Mouse (Mus musculus) retina, postnatal 7 days (tissue): ENCODE results near the gene Reep6.
"Not testable (repeated sequence)": the region's sequence is repeated elsewhere in the genome, so short reads cannot be mapped to it uniquely, and the experiment has no call there.

Experiments used
- DNase-seq: peaks from one replicate; pipeline ENCODE4 v3.0.0-alpha.2; 2012; ENCODE audit warnings: low read depth, low spot score

The Reep6 gene

DNA sequence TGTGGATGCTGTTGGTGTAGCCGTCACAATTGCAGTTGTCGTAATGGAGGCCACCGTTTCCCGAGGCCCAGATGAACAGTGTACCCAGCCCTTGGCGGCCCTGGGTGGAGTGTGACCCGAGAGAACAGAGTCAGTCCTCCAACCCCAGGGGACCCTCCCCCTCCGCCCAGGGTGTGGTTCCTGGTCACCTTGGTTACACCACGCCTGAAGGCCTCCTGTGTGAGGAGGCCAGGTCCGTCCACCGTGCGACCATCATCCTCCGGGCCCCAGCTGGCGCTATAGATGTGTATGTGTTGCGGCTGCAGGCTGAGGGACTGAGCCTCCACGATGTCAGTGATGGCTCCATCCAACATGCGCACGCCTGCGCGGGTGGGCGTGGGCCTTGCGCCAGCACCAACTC lies 4.7 kb upstream of the Reep6 start:
- no peak for DNase-seq

DNA sequence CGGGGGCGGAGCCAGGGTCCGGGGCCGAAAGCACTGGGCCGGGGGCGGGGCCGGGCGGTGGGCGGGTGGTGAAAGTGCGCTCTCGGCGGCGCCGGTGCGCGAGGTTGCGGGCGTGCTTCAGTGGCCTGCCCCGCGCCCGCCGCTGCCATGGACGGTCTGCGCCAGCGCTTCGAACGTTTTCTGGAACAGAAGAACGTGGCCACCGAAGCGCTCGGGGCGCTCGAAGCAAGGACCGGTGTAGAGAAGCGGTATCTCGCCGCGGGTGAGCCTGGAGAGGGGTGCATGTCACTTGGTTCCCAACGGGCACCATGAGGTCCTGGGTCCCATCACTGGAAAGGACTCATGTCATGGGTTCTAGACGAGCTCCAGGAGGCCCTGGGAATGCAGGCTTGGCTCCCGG lies 331 bp downstream of the Reep6 start:
- DNase-seq, result no peak

DNA sequence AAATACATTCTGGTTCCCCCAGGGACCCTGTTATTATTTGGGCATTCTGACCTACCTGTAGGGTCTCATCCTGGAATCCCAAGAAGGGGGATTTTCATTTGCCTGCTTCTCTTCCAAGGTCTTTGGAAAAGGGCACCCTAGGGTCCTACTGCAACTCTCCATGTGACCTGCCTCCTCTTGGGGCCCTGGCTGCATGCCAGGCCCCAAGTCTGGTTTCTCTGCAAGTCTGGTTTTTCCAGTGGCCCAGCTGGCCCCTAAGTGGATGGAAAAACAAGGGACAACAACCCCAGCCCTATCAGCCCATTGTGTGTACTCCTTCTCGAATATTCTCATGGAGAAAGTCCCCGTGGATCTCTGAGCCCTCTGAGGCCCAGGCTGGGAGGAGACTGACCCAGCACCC lies 1.1 kb downstream of the Reep6 start:
- no peak for DNase-seq

DNA sequence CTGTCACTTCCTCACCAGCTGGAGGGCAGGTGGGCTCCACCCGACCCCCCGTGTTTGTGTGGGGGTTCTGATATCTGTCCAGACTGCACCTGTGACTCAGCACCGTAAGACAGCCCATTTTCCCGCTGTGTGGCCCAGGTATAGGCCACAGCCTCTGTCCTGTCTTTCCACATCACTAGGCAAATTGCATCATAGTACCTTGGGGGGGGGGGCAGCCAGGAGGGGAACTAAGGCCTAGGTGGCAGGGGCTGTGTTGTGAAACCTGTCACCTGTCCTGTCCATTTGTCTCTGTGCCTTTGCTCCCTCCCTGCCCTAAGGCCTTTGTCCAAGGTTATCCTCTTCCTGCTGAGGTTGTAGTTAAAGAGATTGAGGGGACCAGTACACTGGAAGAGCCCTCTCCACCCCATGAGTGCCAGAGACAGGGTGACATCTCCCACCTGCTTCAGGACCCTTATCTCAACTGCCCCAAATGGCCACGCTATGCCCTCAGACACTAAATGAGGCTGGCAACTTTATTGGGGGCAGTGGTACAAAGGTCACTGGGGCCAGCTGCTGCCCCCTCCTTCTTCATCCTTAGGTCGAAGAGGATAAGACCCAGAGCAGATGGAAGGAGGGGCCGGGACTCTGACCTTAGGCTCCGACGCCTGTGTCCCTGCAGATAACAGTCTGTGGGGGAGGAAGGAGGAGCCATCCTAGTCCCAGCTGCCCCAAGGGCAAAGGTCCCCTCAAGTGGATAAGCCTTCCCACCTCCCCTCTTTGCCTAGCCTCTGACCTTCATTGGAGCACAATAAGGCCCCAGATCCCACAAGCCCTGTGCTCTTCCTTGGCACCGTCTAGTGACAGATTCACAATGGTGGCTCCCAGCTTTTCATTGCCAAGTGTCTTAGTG lies 2.1 kb downstream of the Reep6 start:
- DNase-seq, result peak; percentile 63

DNA sequence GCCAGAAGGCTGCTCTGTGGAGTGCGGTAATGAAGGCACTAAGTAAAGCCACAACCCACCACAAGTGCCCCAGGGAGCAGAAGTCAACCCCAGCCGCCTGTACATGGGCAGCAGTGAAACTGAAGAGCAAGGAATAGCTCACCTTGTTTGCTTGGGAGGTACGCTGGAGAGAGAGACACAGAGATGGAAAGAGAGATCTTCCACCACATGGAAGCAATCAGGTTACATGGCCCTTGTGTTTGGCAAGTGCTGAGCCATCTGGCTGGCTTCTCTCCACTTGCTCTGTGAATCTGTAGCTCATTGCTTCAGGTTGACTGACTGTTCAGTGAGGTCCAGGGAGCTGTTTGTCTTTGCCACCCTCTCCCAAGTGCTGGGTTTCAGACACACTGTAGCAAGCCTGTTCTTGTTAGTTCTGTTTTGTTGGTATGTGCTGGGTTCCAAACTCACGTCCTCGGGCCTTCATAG lies 2.8 kb downstream of the Reep6 start:
- no peak for DNase-seq

DNA sequence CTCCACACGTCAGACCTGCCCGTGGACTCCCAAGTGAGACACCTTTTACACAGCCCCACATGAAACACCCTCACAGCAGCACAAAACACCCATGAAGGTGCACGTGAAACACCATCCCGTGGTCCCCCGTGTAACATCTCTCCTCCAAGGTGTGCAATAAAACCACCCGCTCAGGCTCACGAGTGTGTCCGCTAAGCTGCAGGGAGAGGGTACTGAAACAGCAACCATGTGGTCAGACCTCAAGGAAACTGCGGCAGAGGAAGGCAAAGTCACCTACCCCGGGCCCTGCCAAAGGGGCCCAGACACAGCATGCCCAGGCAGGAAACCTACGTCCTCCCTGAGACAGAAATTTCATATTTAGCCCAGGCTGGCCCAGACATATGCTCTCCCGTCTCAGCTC lies 6.5 kb downstream of the Reep6 start:
- no peak for DNase-seq

DNA sequence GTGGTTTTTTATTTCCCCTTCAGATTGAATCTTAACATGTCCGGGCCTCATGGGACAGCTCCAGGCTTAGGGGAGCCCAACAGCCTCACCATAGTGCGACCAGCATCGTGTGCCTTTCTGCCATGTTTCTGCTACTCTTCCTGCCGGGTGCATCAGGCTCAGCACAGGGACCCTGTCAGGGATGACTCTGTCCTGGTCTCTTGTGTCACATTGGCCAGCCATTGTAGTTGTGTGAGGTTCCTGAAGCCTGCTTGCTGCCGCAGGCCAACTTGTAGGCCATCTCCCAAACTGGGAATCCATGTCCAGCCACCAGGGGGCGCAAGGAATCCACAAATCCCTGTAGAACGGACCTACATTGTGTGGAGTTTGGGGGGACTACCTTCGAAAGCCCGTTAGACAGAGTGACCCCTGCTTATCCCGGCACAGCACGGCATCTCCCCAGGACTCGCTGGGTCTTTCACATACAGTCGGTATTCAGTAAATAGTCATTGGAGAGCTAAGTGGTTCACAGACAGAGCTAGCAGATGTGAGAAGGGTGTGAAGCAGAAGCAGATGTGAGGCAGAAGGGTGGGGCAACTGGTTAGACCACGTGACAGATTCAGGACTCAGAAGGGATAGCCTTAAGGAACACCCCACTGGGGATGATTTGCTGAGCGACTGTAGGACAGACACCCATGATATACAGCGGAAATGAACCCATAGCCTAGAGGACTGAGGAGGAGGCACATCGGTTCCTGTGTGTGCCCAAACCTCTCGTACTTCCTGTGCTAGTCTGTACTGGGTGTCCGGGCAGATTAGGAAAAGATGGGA lies 10.4 kb downstream of the Reep6 start:
- peak; percentile 79 for DNase-seq

DNA sequence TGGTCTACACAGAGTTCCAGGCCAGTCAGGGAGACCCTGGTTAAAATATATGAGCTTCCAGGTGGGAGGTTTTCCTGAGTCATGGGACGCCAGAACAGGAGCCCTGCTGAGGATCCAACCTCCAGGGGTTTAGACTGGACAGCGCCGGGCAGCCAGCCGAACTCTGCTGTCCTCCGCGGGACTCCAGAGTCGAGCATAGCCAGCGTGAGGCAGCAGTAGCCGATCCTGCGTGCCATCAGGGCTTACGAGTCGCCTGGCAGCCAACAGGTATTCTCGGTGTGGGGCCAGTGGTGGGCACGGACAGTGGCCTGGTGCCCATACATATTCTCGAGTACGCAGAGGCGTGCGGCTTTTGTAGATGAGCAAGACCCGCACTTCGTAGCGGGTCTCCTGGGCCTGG lies 11.3 kb downstream of the Reep6 start:
- DNase-seq, result no peak

DNA sequence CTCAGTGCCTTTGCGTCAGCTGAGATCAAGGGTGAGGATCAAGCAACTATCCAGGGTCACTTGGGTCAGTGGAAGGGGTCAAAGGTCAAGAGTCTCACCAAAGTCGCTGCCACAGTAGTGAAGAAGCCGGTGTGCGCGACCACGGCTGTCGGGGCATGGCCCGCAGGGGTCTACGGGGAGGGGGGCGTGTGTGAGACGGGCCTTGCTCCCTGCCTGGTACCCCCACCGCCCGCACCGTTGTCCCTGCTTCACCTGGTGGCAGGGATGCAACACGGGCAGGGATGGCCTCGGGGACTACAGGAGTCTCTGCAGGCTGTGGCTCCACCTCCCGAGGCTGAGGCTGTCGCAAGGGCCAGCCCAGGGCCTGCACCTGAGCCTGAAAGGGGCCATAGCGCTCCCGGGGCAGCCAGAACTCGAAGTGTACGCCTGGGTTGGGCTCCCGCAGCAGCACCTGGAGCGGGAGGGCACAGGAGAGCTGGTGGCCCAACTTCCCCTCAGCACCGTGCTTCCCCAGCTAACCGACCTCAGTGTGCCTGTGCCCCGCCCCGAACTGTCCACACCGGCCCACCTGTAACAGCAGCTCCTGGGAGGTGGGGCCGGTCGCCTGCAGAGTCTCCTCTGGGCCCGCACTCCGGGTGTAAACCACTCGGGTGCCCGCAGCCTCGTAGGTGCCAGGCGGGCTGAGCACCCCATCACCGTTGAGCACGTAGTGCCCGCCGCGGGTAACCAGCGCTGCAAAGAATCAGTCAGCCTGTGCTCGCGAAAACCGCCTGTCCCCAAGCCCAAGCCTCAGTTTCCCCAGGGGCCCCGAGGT lies 11.9 kb downstream of the Reep6 start:
- no peak for DNase-seq

DNA sequence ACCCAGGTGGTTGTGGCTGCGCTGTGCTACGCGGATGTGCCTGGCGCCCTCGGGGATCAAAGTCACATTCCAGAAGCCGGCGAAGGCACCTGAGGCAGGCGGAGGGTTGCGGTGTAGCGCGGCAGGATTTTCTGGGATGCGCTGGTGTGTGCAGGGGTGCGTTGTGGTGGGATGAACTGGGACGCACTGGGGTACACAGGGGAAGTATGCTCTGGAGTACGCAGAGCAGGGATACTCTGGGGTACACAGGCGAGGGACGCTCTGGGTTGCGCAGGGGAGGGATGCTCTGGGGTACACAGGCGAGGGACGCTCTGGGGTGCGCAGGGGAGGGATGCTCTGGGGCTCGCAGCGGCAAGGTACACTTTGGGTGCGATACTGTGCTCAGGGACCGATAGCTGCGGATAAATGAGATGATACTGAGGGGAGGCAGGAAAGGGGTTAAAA lies 12.6 kb downstream of the Reep6 start:
- no peak for DNase-seq

DNA sequence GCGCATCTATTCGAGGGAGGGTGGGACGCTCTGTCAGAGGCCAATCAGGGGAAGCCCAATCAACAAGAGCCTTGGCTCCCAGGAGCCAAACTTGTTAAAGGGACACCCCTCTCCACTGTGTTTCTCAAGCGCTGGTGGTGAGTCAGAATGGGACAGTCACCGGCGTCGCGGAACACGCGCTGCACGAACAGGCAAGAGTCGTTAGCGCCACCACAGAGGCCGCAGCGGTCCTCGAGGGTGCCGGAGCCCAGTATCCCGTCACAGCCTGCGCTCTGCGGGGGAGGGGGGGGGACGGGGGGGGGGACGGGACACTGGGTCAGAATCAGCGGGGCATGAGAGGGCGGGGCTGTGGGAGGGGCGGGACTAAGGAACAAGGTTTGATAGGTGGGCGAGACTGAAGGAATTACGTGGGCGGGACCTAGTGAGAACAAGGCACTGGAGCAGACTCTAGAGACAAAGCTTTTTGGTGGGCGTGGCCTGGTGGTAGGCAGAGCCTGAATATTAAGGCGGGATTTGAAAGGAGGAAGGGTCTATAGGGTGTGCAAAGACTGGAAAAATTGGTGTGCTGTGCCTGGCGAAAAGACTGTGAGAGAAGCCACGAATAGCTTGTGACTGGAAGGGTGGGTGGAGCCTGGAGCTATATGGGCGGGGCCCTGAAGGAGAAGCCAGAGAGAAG lies 13.1 kb downstream of the Reep6 start:
- DNase-seq, result no peak

DNA sequence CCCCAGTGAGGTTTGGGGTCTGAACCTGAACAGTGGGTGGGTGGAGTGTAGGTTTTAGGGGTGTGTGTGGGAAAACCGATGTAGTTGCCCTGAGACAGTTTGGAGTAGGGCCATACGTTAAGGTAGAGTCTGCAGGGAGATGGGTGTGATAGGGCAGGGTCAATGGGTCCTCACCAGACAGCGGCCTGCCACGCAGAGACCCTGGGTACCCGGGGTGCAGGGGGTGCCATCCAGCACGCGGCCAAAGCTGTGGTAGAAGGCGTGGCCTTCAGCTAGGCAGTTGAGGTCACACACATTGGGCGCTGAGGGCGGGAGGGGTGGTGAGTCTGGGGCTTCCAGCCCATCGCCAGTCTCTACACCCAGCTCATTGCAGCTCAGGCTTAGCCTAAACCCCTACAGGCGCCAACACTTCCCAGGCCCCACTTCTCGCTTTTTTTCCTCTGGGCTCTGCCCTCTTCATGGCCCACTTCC lies 13.7 kb downstream of the Reep6 start:
- DNase-seq, result no peak

DNA sequence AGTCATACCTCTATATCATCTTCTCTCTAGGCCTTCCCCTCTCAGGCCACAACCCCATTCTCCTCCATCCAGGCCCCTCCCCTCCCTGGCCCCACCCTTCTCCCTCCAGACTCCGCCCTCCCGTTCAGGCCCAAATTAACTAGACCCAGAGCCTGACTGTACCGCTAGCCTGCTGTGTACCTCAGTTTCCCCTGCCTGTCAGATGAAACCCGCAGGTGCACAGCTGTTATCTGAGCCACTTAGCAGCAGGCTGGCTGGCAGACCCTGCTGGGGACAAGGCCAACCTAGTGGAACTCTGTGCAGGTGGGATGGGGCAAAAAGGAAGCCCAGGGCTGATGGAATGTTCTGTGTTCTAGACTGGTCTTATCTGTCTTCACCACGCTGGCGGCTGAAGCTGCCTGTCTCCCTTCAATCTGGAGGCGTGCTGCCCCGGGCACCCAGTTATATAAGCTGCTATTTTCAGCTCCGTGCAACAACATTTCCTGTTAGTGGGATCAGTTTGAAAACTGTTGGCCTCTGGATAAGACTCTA lies 14.4 kb downstream of the Reep6 start:
- no peak for DNase-seq

DNA sequence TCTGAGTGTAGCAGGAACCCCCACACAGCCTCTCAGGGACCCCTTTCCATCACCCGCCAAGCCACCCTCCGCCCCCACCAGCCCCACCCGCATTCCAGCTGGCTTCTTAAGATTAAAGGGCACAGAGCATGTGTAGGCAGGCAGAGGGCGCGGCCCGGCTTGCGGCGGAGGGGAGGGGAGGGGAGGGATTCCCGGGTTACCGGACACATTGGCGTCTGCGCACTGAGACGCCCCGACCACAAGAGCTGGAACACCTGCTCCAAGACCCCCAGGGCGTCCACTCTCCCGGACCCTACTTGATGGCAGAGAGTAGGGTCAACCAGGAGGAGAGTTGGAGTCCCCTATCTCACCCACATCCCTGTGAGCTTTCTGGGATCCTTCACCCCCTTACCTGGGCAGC lies 15.4 kb downstream of the Reep6 start:
- no peak for DNase-seq

DNA sequence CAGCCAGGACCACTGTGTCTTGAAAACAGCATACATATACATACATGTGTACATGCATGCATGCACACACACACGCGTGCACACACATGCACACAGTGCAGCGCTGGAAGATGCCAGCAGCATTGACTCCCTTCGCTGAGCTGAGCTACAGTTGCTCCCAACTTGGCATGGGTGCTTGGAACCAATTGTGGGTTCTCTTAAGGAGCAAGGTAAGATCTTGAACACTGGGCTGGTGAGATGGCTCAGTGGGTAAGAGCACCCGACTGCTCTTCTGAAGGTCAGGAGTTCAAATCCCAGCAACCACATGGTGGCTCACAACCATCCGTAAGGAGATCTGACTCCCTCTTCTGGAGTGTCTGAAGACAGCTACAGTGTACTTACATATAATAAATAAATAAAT lies 16.2 kb downstream of the Reep6 start:
- DNase-seq, result not testable (repeated sequence)

DNA sequence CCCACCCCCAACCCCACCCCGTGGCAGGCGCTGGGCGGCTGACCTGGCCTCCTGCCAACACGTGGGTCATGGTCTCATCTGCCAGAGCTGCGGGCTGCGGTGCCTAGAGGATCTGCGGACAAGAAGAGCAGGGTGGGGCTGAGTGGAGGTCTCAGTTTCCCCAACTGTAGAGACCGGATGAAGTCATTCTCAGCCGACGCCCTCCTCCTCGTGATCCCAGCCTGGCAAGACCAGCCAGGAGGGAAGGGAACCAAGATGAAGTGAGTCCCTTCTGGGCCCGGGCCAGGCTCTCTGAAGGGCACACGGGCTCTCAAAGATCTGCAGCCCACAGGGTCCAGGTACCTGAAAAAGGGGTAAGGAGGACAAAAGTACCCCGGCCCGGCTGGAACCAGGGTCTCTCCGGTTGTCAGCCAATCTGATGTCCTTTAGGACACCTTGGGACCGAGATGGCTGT lies 17.8 kb downstream of the Reep6 start:
- no peak for DNase-seq

DNA sequence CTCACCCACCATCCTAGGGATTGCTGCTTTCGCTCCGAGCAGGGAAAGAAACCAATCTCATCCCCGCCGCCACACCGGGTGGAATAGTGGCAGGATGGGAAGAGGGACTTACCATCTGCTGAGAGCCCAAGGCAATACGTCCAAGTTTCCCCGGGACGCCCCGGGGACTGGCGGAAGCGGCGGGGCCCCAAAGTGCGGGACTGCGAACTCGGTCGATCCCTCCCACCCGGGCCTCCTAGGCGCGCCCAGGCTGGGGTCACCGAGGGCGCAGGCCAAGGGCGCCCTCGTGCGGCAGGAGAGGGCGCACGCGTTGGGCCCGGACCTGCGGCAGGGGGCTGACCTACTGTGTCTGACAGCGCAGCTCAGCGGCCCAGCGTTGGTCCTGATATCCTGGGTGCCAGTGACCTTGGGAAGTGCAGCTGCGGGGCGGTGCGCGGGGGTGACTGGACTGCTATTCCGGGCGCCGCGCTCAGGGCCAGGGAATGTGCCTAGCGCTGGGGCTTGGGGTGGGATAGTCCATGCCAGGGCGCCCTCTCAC lies 18.6 kb downstream of the Reep6 start, which contains the start of gene Adamtsl5:
Gene Adamtsl5, minus strand, starts transcription at position 169 of the 538 bp plus-strand sequence.
- no peak for DNase-seq

DNA sequence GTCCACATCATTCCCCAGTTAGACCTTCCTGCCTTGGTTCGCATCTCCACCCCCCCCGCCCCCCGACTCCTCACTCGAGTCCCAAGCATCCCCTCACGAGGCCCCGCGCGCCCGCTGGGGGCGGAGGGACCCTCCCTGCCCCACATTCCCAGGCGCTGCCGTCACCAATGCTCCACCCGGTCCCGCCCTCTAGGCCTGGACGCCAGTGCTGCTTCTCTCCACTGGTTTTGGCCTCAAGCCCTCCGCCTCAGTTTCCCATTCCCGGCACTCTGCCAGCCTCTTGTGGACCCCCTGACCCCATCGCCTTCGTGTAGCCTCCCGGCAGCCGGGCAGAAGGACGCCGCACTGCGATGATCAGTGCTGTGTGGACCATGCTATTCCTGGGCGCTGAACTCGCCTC lies 19.2 kb downstream of the Reep6 start:
- DNase-seq, result no peak

DNA sequence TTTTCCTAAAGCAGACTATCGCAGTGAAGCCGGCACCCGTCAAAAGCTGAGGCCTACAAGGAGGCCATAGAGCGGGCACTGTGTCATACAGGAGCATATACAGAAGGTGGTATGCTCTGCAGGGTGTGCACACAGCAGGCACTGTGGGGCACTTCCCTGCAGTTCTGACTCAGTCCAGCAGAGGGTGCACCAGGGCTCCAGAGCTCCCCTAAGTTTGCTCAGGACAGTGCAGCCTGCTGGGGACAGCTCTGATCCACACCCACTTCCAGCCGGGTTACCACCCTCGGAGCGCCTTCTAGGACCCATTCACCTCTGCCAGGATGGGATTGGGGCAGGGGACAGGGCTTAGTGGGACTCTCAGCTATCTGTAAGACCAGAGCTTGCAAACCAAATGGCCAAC lies 20.5 kb downstream of the Reep6 start:
- peak; percentile 78 for DNase-seq

DNA sequence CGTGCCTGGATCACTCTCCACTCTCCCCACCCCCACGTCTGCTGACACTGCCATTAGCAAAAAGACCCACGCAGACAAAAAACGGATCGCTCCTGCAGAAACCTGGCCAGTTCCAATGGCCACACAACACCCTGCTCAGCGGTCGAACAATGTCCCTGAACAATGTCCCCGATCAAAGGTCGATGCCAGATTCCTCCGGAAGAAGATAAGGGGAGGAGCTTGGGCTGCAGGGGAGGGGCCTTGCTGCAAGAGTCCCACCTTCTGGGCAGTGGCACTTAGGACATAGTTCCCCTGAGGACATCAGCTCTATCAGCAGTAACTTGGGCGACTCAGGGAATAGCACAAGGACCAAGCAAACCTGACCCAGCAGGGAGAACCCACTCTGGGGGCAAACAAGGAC lies 22.1 kb downstream of the Reep6 start:
- no peak for DNase-seq
